In the genomic region with DNA sequence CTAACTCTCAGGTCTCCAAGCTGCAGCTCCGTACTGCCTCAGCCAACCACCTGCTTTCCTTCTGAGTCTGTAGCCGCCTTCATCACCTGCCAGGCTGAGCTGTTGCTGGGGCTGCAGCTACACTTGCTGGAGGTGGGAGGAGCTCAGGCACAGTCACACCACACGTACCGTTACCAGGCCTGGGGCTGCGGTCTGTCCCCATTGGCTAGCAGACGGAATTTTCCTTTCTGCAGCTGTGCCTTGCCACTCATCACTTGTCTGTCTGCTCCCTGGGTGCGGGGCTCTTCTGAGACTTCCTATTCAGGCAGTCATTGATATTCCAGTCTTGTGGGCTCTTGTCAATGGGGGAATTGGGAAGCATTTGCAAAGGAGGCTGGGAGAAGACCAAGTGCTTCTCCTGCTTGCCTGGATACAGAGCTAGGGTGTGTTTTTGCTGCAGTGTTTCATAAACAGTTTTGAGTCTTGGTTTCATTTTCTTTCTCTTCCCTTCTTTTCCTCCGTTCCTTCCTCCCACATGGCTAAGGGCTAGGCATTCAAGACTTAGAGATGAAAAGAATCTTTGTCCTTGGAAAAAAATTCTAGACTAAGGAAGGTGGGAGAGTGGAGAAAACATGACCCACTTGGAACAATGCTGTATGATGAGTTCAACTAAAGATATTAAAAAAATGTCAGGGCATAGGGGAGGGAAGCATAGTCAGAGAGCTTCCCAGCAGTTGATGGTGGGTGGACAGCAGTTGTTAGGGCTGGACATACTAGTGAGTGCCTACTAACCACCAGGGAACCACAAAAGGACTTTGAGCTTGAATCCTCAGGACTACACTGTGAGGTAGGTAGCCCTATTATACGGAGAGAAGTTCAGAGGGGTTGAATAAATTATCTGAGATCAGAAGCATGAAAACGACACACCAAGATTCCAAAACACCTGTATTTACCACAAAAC, we compare ENCODE assay signal across 7 mouse cellular contexts. TPM values are rescaled to one million over a fixed set of nuclear protein-coding genes. Genes with fewer than 3 reads are reported as not detected.
A peak's percentile ranks its signal among the peaks of the same experiment; 100 is the strongest.
DNase-seq lines count a peak whose midpoint lies in the region; ATAC-seq and TF ChIP-seq lines count a peak whose summit lies in the region.

No protein-coding gene starts in this region.

- no peaks in the 10 kb centered on the region for H3K36me3 ChIP-seq in MEL (ENCODE audit: control insufficient read depth in 1 of 2, insufficient read depth in 2 of 2, low read length in 2 of 2)
- no peaks in the 10 kb centered on the region for H3K36me3 ChIP-seq in forebrain, embryonic 10.5 days (replicated peaks)
- H3K36me3 ChIP-seq in midbrain, embryonic 13.5 days: no peaks in the 10 kb centered on the region

- WGBS in forebrain, embryonic 10.5 days: 30% methylated on average over 10 of the region's 10 CpGs
- 12% methylated on average over 10 of the region's 10 CpGs for WGBS in midbrain, embryonic 13.5 days

- peak; percentile 43 for DNase-seq in MEL (ENCODE audit: low read depth, low spot score)
- peak; percentile 33 for DNase-seq in adrenal gland, postnatal 25 days
- peak; percentile 28 for DNase-seq in forebrain, embryonic 10.5 days (ENCODE audit: extremely low spot score, low spot score)
- peak; percentile 75 to 76 for DNase-seq in left cerebral cortex, postnatal 36 days (ENCODE audit: low spot score in 2 of 2)
- peak; percentile 86 for DNase-seq in thymus, postnatal 14 days

- no peak for TF ChIP-seq EP300 in MEL (IDR thresholded peaks at IDR 0.05; ENCODE audit: low read depth in 1 of 2, low read length in 2 of 2)

- peak overlapping the region; percentile 10 to 65; a peak in 3 of 4 replicates for H3K4me3 ChIP-seq in MEL (ENCODE audit: control insufficient read depth in 1 of 2, insufficient read depth in 1 of 2, low read depth in 2 of 2, low read length in 2 of 2)
- peak overlapping the region; percentile 6; the same call in 1 of the 2 replicates for H3K4me3 ChIP-seq in forebrain, embryonic 10.5 days
- no peak overlapping the region for H3K4me3 ChIP-seq in midbrain, embryonic 13.5 days (replicated peaks)

- ATAC-seq in hematopoietic stem cell, adult 5-6 weeks (replicated peaks in 1 of 2; ENCODE audit: insufficient read depth in 1 of 2, low FRiP score in 2 of 2, low TSS enrichment in 1 of 2, low read depth in 1 of 2, poor library complexity in 2 of 2, severe bottlenecking in 2 of 2): peak; percentile 87 to 95
- peak; percentile 93 for ATAC-seq in midbrain, embryonic 13.5 days

- H3K4me1 ChIP-seq in MEL (ENCODE audit: control insufficient read depth in 1 of 2, insufficient read depth in 2 of 2, low read length in 2 of 2): no peaks in the 10 kb centered on the region
- H3K4me1 ChIP-seq in forebrain, embryonic 10.5 days: peaks cover 36% of the 10 kb centered on the region
- peaks cover 59% of the 10 kb centered on the region for H3K4me1 ChIP-seq in midbrain, embryonic 13.5 days (replicated peaks)

- TF ChIP-seq POLR2A in MEL (IDR thresholded peaks at IDR 0.05; ENCODE audit: control insufficient read depth in 1 of 2, insufficient read depth in 1 of 2, low read depth in 1 of 2, low read length in 2 of 2, poor library complexity in 1 of 2): no peak

- H3K79me2 ChIP-seq in MEL (ENCODE audit: control insufficient read depth, insufficient read depth, low read length, poor library complexity): no peaks in the 10 kb centered on the region

- no peak for TF ChIP-seq CTCF in MEL (IDR thresholded peaks at IDR 0.05 in 2 of 3, conservative IDR thresholded peaks at IDR 0.05 in 1 of 3; ENCODE audit: control insufficient read depth in 1 of 3, insufficient read depth in 1 of 3, low read depth in 2 of 3, low read length in 3 of 3, poor library complexity in 1 of 3, severe bottlenecking in 1 of 3)

- H3K9me3 ChIP-seq in MEL (replicated peaks; ENCODE audit: insufficient read depth, low read length): no peaks in the 10 kb centered on the region
- no peaks in the 10 kb centered on the region for H3K9me3 ChIP-seq in forebrain, embryonic 10.5 days
- no peaks in the 10 kb centered on the region for H3K9me3 ChIP-seq in midbrain, embryonic 13.5 days

- no peak overlapping the region for H3K27ac ChIP-seq in MEL (ENCODE audit: control insufficient read depth, low read depth, low read length)
- H3K27ac ChIP-seq in forebrain, embryonic 10.5 days: peak overlapping the region; percentile 60
- H3K27ac ChIP-seq in midbrain, embryonic 13.5 days: peak overlapping the region; percentile 82

- no peak for TF ChIP-seq RAD21 in MEL (IDR thresholded peaks at IDR 0.05; ENCODE audit: low read depth, low read length)

- peak overlapping the region; percentile 27 for H3K4me2 ChIP-seq in midbrain, embryonic 13.5 days (replicated peaks)

- H3K9ac ChIP-seq in MEL (ENCODE audit: control insufficient read depth, low read depth, low read length, poor library complexity, severe bottlenecking): no peak overlapping the region
- no peak overlapping the region for H3K9ac ChIP-seq in midbrain, embryonic 13.5 days (replicated peaks)

- H3K27me3 ChIP-seq in MEL (ENCODE audit: control insufficient read depth in 1 of 2, insufficient read depth in 2 of 2, low read length in 2 of 2): no peaks in the 10 kb centered on the region; a peak in 2 of 4 replicates
- H3K27me3 ChIP-seq in forebrain, embryonic 10.5 days (ENCODE audit: poor library complexity, severe bottlenecking): no peaks in the 10 kb centered on the region
- H3K27me3 ChIP-seq in midbrain, embryonic 13.5 days: no peaks in the 10 kb centered on the region

- intact Hi-C loops in left cerebral cortex, postnatal 36 days (cut with DNase I): loop anchor here (5.0 kb wide), 1 partner anchor 36 kb away; no protein-coding TSS in a partner anchor

TF ChIP-seq in MEL, 35 proteins besides CTCF, POLR2A, EP300 and RAD21:
- TF ChIP-seq KAT2A (conservative IDR thresholded peaks at IDR 0.05; ENCODE audit: low read depth, low read length) (no peak), MAX (IDR thresholded peaks at IDR 0.05; ENCODE audit: low read length) (no peak)
TF ChIP-seq in MEL: peak in this region for 0.

RNA-seq across cellular contexts. Expression of a gene that starts 11.2 kb away (rescaled TPM):
- total RNA-seq in MEL (2012; rRNA removed): not detected in 2 replicates
- polyA plus RNA-seq in MEL (2012; ENCODE audit: insufficient read depth in 1 of 2, insufficient read length in 2 of 2, low read depth in 1 of 2, low replicate concordance in 2 of 2, missing spikeins in 1 of 2): not detected
- total RNA-seq in adrenal gland, postnatal 25 days (2021): 12.5 and 18.9 TPM in 2 replicates
- 0.27 and 0.63 TPM in 2 replicates for polyA plus RNA-seq in forebrain, embryonic 10.5 days (2016; fragmentation: Nextera tagmentation; extraction: Ambion mirVana)
- total RNA-seq in hematopoietic stem cell, adult 5-6 weeks (2017): not detected in 2 replicates
- total RNA-seq in left cerebral cortex, postnatal 36 days (2021): 100 to 1,000 TPM; 444 to 455 TPM
- polyA plus RNA-seq in midbrain, embryonic 13.5 days (2015; fragmentation: Nextera tagmentation; extraction: Ambion mirVana): 13.3 and 16.2 TPM in 2 replicates

Comparison
In these comparisons a context has a peak if more than half of its experiments do, and no peak if none do; other contexts are left out.
1. DNase-seq: peak in every context shown above with its lines; median percentile 86 in thymus, postnatal 14 days; 76 in left cerebral cortex, postnatal 36 days; 43 in MEL; 33 in adrenal gland, postnatal 25 days; 28 in forebrain, embryonic 10.5 days.
2. RNA of a gene that starts 11.2 kb away (total RNA-seq): 444 to 455 TPM in left cerebral cortex, postnatal 36 days; 12.5 to 18.9 TPM in adrenal gland, postnatal 25 days, not detected in MEL and not detected in hematopoietic stem cell, adult 5-6 weeks; every median in the first group is over 10 times any median in the second.